Mouse (Mus musculus) heart, postnatal 25 days (tissue): Measurements from ENCODE around the gene Irf9. TPM values are rescaled to one million over a fixed set of nuclear protein-coding genes. Genes with fewer than 3 reads are reported as not detected.

Experiments
- DNase-seq: peaks from one replicate; pipeline ENCODE4 v3.0.0; 2022; ENCODE audit warnings: low spot score
- intact Hi-C: fragments of 180-260 bp; cut with DNase I; formaldehyde crosslinking; loops from one replicate; pipeline ENCODE4 v1.15.1; 2025
- total RNA-seq, 2 experiments: library from RNA; stranded (reverse); gene quantifications; 2 replicates each; pipeline ENCODE4 v1.2.3; 2021

The Irf9 gene
- total RNA-seq, 2 experiments from 2014 or later, result 10.1 to 11.8 TPM

DNA sequence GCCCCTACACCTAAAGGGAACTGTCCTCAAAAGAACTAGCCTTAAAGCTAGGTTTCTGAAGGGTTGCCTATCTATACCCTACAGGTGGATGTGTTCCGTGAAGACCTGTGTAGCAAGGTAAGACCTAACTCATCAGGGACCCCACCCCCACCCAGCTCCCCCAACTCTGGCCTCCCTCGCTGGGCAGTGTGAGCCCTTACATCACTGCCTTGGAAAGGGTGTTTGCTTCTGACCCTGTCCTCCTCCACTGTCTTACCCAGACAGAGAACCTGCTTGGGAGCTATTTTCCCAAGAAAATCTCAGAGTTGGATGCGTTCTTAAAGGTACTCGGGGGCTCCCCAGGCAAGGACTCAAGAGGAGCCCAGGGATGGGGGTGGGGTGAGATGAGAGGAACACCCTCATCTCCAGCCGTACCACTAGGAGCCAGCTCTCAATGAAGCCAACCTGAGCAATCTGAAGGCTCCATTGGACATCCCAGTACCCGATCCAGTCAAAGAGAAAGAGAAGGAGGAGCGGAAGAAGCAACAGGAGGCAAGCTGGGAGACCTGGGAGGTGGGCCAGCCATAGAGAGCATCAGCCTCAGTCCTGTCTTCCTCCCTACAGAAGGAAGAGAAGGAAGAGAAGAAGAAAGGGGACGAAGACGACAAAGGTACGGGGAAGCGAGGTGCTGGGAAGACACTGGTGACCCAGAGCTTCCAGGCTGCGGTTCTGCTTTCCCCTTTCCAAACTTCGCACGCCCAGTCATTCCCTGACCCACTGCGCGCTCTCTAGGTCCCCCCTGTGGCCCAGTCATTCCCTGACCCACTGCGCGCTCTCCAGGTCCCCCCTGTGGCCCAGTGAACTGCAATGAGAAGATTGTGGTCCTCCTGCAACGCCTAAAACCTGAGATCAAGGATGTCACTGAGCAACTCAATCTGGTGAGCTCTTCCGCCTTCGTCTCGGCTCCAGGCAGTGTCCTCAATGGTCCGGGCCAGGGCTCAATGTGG is 23.6 kb upstream of the Irf9 start:
- no peak for DNase-seq
- intact Hi-C loops, result no loop called here

DNA sequence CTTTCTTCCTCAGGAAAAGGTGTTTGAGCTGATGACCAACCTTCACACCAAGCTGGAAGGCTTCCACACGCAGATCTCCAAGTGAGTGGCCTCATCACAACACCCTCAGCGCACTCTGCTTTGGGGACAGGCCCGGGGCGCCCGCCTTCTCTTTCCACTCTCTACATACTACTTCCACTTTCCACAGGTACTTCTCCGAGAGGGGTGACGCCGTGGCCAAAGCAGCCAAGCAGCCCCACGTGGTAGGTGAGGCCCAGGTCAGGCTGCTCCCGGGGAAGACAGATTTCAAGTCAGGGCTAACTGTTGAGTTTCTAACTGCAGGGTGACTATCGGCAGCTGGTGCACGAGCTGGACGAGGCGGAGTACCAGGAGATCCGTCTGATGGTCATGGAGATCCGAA is 22.6 kb upstream of the Irf9 start:
- DNase-seq, result no peak
- intact Hi-C loops, result no loop called here

DNA sequence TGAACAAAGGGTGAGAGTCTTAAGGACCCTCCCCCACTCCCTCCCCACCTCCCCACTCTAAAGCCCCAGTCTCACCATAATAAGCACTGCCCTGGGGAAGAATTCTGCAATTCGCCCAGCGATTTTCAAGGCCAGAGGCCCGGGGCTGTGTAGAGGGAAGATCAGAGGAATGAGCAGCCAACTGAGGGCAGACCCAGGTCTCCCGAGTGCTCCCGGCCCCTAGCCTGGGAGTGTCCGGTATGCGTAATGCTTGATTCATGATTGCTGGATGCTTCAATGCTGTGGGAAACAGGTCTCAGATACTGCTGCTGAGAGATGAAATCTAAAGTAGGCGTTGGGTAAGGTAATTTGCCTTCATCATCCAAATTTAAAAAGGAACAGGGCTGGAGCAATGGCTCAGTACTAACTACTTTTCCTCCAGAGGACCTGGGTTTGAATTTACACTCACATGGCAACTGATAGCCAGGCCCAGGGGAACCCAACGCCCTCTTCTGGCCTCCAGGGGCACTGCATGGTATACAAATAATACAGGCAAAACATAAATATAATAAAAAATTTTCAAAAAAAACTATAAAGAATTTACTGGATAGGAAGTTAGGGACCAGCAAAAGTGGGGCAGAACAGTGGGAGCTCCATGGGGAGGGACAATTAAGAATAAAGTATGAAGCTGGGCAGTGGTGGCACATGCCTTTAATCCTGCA is 21.2 kb upstream of the Irf9 start:
- no peak for DNase-seq
- intact Hi-C loops, result no loop called here

DNA sequence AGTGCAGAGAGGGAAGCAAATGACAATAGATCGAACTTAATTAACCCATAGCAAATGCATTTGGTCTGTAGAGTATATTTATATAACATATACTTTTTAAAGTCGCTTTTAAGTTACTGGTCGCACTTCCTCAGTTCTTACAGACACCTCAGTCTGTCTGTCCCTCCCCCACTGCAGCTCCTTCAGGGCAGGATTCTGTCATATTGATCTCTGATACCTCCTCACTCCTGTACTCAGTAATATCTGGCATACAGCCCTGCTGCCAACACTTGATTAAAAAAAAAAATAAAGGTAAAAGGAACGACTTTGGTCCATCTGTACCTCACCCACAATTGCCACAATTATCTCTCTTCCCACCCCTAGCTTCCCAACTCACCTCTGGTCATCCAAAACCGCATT is 19.1 kb upstream of the Irf9 start:
- intact Hi-C loops, result no loop called here
- no peak for DNase-seq

DNA sequence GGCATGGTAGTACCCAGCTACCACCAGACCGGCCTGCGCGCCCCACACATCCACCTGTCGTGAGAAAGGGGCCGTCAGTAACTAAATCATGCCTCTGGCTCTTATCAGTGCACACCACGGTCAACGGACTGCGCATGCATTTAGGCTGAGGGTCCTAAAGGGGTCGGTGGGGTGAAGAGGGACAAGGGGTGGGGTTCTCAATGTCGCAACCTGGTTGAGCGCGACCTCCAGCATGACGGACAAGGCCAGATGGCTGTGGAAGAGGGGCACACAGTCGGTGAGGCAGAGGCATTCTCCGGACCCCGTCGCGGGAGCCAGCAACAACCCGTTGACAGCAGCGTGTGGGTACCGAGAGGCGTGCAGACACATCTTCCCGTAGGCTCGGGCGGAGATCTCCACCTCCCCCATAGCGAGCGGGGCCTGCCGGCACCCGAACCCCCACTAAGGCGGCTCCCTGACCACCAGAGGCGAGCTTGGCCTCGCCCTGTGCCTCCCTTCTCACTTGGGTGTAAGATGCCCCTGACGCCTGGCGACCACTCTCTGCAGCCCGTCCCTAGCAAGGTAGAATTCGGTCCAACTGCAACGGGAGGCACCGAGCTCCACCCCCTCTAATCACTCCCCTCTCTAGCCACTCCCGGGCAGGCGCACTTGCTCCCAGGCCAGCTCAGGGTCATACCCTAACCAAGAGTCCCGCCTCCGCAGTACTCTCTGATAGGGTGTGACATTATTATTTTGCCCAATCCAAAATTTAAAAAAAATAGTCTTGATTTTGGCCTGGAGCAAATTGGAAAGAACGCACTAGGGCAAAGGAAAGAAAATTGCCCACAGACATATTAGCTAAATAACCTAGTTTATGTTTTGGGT is 18.4 kb upstream of the Irf9 start, which contains the start of gene Emc9:
Emc9 (minus strand) TSS at position 601 of the 864 bp plus-strand sequence.
- intact Hi-C loops, result no loop called here
- peak; percentile 74 for DNase-seq

DNA sequence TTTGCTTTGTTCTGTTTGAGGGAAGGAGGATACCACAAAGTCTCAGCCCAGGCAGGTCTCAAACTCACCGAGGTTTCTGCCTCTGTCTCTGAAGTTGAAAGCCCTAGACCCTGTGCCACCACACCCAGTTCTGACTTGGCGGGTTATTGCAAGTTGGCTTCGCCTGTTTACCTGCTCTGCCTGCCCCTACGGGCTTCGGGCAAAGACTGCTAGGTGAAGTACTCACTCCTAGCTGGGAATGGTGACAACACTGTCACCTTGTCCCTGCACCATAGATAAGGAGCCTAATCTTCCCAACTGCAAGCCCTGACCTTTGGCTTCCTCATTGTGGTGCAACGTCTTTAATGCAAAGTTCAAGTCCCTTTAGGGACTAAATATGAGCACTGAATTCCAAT is 17.8 kb upstream of the Irf9 start:
- DNase-seq, result no peak
- intact Hi-C loops, result no loop called here

DNA sequence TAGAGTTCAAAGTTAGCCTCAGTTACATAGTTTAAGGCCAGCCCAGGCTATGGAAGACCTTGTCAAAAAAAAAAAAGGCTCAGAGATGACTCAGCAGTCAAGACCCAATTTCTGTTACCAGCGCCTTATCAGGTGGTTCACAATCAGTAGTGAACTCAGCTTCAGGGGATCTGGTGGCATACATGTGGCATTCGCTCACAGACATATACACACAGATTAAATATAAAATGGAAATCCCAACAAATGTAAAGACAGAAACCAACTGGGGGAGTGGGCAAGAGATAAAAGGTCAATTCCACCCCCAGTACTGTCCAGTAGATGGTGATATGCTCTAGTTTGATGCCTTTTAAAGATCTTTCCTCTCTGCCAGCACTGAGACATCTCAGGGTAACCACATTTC is 17.2 kb upstream of the Irf9 start:
- no peak for DNase-seq
- intact Hi-C loops, result no loop called here

DNA sequence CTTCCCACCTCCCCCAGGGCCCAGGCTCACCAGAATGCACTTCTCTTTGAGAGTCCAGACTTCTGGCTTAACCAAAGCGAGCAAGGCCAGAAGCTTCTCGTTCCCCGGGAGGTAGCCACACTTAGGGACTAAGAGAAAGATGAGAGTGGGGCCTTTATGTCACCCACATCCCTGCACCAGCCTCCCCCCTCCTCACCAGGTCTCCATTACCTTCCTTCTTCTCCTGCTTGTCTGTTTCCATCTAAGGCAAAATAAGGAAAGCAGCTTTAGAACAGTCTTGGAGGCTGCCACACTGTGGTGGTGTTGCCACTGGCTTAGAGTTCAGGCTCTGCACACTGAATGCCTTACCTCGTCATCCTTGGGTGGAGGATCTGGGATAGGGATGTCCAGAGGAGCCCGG is 14.1 kb upstream of the Irf9 start:
- intact Hi-C loops, result no loop called here
- DNase-seq, result no peak

DNA sequence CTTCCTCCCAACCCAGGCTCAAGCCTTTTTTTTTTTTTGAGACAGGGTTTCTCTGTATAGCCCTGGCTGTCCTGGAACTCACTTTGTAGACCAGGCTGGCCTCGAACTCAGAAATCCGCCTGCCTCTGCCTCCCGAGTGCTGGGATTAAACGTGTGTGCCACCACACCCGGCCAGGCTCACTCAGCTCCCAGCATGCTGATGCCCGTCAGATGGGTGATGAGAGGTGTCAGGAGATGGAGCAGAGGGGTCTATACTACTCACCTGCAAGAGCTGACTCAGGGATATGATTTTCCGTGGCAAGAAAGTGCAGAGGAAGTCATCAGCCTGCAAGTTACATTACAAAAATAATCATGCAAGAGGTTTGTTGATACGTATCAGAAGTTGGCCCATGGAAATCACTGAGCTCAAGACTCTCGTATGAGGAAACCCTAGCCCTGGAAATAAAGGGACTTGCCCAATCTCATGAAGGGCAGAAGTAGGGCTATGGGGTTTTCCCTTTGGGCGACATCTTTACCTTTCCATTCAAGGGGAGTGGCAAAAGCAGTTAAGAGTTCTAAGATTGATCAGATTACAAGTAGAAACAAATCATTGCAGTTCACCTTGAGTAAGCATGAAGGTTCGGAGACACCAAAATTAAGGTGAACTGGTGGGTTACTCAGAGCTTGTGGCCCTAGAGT is 13.5 kb upstream of the Irf9 start:
- no peak for DNase-seq
- intact Hi-C loops, result loop anchor here (2.0 kb wide), 1 partner anchor 27 kb away; no protein-coding TSS in a partner anchor

DNA sequence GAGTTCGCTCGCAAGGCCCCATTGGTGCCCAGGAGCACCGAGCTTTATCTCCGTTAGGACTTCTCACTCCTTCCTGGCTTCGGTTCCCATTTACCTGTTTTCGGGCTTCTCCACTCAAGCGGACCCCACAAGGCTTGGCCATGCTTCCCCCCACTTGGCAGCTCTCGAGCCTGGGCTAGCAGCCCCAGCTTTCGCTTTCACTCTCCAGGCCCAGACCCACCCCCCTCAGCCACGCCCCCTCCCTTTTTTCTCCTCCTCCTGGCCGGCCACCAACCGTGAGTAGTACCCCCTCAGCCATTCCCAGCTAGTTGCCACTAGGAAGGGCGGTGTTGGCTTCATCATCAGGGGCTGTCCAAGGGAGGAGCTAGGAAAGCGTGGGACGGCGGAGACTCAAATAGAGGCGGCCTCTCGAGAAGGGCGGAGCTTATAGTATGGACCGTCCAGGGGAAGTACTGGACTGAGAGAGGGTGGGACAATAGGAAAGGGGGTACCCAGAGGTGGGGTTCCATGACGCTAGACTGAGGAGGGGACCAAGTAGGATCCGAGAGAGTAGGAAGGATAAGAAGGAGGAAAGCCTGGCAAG is 12.5 kb upstream of the Irf9 start, which contains the start of gene Psme2:
Psme2 (minus strand) TSS at position 366 of the 583 bp plus-strand sequence.
- peak; percentile 96 for DNase-seq
- intact Hi-C loops, result loop anchor here (2.0 kb wide), 1 partner anchor 28 kb away; no protein-coding TSS in a partner anchor

DNA sequence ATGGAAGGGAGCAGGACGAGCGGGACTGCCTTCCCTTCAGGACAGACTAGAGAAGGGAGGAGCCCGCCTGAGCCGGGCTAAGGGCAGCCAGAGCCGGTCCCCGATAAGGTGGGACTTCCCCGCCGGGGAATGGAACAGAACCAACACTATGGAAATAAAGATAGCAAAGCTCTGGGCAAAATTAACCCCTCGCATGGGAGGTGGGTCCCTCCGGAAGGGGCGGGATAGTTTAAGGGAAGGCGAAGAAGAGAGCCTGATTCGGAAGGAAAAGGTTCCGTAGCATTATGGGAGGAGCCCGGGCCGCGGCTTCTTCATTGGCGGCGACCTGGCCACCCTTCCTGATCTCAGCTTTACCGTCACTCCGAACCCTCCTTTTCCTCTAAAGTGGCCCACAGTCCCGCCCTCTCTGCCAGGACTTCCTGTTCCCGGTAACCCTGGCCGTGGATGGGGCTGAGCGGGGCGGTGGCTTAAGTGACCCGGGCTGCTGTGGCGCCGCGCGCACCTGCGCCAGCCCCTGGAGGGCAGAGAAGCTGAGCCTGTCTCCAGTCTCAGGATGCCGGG is 12.0 kb upstream of the Irf9 start, which contains the start of gene Rnf31:
Rnf31 (plus strand) TSS at position 378 of the 561 bp plus-strand sequence.
- intact Hi-C loops, result loop anchor here (2.0 kb wide), 1 partner anchor 29 kb away; no protein-coding TSS in a partner anchor
- DNase-seq, result peak; percentile 95

DNA sequence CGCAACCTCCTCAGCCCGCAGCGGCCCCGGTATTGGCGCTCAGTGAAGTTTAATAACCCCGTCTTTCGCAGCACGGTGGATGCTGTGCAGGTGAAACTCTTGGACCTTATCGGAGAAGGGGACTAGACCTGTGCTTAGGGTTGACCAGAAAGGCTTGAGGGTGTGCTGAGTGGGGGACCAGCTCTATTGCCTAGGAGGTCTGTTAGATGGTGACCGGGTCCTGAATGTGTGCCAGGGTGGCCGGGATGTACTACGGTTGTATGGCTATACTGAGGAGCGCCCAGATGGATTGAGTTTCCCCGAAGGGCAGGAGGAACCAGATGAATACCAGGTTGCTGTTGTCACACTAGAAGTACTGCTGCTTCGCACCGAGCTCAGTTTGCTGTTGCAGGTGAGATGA is 11.1 kb upstream of the Irf9 start:
- no peak for DNase-seq
- intact Hi-C loops, result loop anchor here (1.0 kb wide), 1 partner anchor 11 kb away; the partner anchor contains the start of gene Irf9

DNA sequence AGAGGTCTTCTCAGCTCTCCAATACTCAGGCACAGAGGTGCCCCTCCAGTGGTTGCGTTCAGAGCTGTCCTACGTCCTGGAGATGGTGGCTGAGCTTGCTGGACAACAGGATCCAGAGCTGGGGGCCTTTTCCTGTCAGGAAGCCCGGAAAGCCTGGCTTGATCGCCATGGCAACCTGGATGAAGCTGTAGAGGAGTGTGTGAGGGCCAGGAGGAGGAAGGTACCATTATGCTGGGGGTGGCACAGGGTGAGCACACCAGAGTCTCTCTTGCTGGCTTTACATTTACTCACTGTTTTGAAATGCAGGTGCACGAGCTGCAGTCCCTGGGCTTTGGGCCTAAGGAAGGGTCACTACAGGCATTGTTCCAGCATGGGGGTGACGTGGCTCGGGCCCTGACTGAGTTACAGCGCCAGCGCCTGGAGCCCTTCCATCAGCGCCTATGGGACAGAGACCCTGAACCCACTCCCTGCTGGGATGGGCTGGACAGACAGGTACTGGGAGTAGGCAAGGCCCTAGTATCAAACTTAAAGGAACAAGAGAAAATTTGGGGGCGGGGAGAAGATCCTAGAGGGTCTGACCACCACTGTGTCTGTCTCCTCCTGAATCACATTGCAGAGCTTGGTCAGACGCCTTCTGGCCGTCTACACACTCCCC is 7.2 kb upstream of the Irf9 start:
- DNase-seq, result no peak
- intact Hi-C loops, result no loop called here

DNA sequence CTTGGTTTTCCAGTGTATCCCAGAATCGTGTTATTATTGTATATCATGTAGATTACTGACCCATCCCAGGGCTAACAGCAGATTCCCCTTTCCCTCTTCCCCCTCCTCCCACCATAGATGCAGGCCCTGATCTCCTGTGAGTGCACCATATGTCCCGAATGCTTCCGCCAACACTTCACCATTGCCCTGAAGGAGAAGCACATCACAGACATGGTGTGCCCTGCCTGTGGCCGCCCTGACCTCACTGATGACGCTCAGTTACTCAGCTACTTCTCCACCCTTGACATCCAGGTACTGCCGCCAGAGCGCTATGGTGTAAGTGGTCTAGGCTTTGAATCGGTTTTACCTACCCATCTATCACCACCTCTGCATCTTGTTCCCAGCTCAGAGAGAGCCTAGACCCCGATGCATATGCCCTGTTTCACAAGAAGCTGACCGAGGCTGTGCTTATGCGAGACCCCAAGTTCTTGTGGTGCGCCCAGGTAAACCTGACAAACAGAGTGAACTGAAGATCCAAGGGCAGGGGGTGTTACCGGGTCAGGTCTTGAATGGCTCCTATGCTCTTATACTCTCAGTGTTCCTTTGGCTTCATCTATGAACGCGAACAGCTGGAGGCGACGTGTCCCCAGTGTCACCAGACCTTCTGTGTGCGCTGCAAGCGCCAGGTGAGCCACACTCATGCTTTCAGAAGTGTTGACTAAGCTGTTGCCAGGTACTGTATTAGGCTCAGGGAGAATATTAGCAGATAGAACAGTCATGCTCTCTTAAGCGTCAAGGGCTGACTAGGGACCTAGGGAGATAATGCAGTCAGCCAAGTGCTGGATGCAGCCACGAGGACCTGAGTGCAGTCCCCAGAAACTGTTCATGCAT is 4.6 kb upstream of the Irf9 start:
- intact Hi-C loops, result no loop called here
- DNase-seq, result no peak

DNA sequence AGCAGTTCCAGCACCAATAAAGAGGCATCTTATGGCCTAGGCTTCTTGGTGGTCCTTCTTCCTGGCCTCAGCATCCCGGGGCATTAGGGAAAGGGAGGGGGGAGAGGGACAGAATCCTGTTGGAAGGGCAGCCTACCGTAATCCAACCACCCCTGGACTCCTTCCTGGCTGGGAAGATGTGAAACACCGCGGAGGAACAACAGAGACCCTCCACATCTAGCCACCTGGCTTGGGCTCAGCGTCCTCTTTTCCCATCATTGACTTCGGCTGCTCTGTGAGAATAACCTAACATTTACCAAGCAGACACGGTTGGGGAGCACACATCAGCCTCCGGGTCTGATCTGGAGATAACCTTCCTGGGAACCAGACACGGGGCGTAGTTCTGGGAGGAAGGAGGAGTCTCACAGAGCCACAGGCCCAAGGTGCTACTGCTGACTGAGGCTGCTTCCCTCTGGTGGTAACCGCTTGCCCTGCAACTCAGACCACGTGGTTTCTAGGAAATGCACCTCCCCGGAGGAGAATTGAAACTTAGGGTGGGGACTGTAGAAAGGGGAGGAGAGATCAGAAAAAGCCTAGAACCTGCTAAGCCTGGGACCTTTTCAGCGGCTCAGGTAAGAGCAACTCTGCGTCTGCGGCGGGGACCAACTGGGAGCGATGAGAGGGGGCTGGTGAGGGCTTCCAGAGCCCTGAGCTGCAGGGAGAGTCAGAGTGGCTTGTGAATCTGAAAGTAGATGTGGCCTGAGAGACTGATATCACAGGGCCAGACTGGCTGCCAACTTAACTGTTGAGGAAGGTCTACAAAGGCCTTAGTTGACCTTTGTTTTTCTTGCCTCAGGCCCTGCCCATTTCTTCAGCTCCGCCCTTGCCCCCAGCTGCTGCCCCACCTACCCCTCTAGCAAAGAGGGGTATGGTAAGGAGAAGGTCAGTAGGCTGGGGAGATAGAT is 534 bp downstream of the Irf9 start:
- intact Hi-C loops, result loop anchor here (1.0 to 5.0 kb wide), 3 partner anchors 12 to 107 kb away; partner anchors contain the start of genes A730061H03Rik and Dcaf11
- DNase-seq, result peak; percentile 87

DNA sequence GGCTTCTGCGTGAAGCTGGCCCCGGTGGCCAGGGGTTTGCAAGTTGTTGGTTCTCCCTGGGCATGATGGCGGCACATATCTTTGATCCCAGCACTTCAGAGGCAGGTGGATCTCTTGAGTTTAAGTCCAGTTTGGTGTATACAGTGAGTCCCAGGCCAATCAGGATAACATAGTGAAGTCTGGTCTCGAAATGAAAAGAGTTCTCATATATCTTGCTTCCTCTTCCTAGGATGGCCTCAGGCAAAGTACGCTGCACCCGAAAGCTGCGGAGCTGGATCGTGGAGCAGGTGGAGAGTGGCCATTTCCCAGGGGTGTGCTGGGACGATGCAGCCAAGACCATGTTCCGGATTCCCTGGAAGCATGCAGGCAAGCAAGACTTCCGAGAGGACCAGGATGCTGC is 1.5 kb downstream of the Irf9 start:
- intact Hi-C loops, result loop anchor here (5.0 kb wide), 2 partner anchors 43 to 108 kb away; partner anchors contain the start of genes A730061H03Rik and Dcaf11
- no peak for DNase-seq
